Mouse (Mus musculus) E14TG2a.4 (cell line): ENCODE measurements around the gene Zkscan14.

Source experiments
- CTCF ChIP-seq: conservative IDR thresholded peaks from 2 replicates; pipeline ENCODE4 v1.5.1; 2014; ENCODE audit warnings: low read length
- NANOG ChIP-seq: IDR thresholded peaks from 2 replicates; pipeline ENCODE4 v1.6.1; 2014; ENCODE audit warnings: borderline replicate concordance, low read length, mixed read lengths

GRCm38 (mm10) chr5:145201321-145201991, at the start of gene Zkscan14:
- TF ChIP-seq NANOG (no peak), CTCF (no peak)
